Mouse (Mus musculus) cerebellum, adult 2 months (tissue): Measurements from ENCODE around the gene Megf11.

Source experiments
- CTCF ChIP-seq: fragments of 200-500 bp; IDR thresholded peaks from 2 replicates; pipeline ENCODE4 v1.5.1; 2011; ENCODE audit warnings: low read depth, mild to moderate bottlenecking, control low read depth, low read length, moderate library complexity, borderline replicate concordance; ENCODE audit not compliant: insufficient read depth
- POLR2A ChIP-seq: fragments of 200-500 bp; IDR thresholded peaks from 2 replicates; pipeline ENCODE4 v1.6.1; 2011; ENCODE audit warnings: low read length, control low read depth, borderline replicate concordance; ENCODE audit not compliant: insufficient read depth

DNA sequence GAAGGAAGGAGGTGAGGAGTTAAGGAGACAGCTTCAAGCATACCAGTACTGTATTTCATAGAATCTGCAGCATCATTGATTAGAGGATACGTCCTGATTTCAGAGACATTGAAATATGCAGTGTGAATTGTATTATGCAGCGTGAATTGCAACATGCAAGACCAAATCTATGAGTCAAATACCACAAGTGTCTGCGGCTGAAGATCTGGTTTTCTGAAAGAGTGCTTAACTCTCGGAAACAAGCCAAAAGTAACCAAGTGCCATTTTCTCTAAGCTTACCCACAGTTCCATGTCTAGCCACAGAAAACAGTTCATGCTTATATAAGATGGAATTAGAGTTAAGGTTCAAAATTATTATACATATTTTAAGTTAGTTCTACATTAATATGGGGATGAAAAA, 362.3 kb downstream of the Megf11 start:
- TF ChIP-seq CTCF (no peak), POLR2A (no peak)
